Mouse (Mus musculus) heart, embryonic 15.5 days (tissue): ENCODE results near the gene Gm7971. TPM values are rescaled to one million over a fixed set of nuclear protein-coding genes. Genes with fewer than 3 reads are reported as not detected.
"Not testable (repeated sequence)": the region's sequence is repeated elsewhere in the genome, so short reads cannot be mapped to it uniquely, and the experiment has no call there.

Source experiments
- ATAC-seq: fragments of 200-750 bp; cut with Nextera tagmentation; replicated peaks from 2 replicates; pipeline ENCODE4 v1.8.0; 2017; ENCODE audit warnings: low read depth, moderate TSS enrichment; ENCODE audit not compliant: insufficient number of reproducible peaks, insufficient read depth, low FRiP score
- H3K27ac ChIP-seq: fragments of 300-500 bp; sonication (generic); 2 replicates; pipeline ENCODE4 v1.5.1; 2015; ENCODE audit warnings: mild to moderate bottlenecking, inconsistent platforms
- H3K27me3 ChIP-seq: fragments of 300-500 bp; sonication (generic); 2 replicates; pipeline ENCODE4 v1.6.1; 2015; ENCODE audit warnings: inconsistent platforms
- H3K36me3 ChIP-seq: fragments of 300-500 bp; sonication (generic); 2 replicates; pipeline ENCODE4 v1.6.1; 2015; ENCODE audit warnings: mild to moderate bottlenecking, inconsistent platforms
- H3K4me1 ChIP-seq: fragments of 300-500 bp; sonication (generic); replicated peaks from 2 replicates; pipeline ENCODE4 v1.6.1; 2015; ENCODE audit warnings: inconsistent platforms
- H3K4me2 ChIP-seq: fragments of 300-500 bp; sonication (generic); 2 replicates; pipeline ENCODE4 v1.6.1; 2015; ENCODE audit warnings: inconsistent platforms, mild to moderate bottlenecking, moderate library complexity
- H3K4me3 ChIP-seq: fragments of 300-500 bp; sonication (generic); 2 replicates; pipeline ENCODE4 v1.5.1; 2015; ENCODE audit warnings: mild to moderate bottlenecking, inconsistent platforms
- H3K9ac ChIP-seq: fragments of 300-500 bp; sonication (generic); 2 replicates; pipeline ENCODE4 v1.6.1; 2015; ENCODE audit warnings: mild to moderate bottlenecking, inconsistent platforms
- H3K9me3 ChIP-seq: fragments of 300-500 bp; sonication (generic); replicated peaks from 2 replicates; pipeline ENCODE4 v1.6.1; 2016; ENCODE audit warnings: inconsistent platforms
- WGBS: fragments of 180-500 bp; shearing (Covaris S2); methylation state at CpG from one replicate; pipeline ENCODE4 v1.1.7; 2015; ENCODE audit warnings: mixed read lengths; 5-methylcytosine and 5-hydroxymethylcytosine counted together
- polyA plus RNA-seq: library from polyadenylated mRNA; unstranded; fragments of >200 nt; fragmentation: Nextera tagmentation; extraction: Ambion mirVana; gene quantifications from 2 replicates; pipeline ENCODE4 v1.2.1, GENCODE M21; 2015

Gene Gm7971
- not detected in 2 replicates for polyA plus RNA-seq

- not testable (repeated sequence) for H3K27me3 ChIP-seq, H3K4me3 ChIP-seq, H3K36me3 ChIP-seq, H3K4me1 ChIP-seq, H3K27ac ChIP-seq, ATAC-seq, H3K9ac ChIP-seq, H3K4me2 ChIP-seq, H3K9me3 ChIP-seq
- WGBS: no CpG with 5 or more reads among the region's 1 CpGs
Measured at GRCm38 (mm10) chr5:95594775-95595174, at the start of gene Gm7971. Gene Gm7971, minus strand, starts transcription at chr5:95594875.

Other genes starting within 250 kb of the Gm7971 start
- not detected in 2 replicates for gene D5Ertd577e, start 138.1 kb downstream of the Gm7971 start, polyA plus RNA-seq
- not detected in 2 replicates for gene Gm3286, start 84.1 kb downstream of the Gm7971 start, polyA plus RNA-seq
- gene Gm7978, start 141.3 kb upstream of the Gm7971 start, polyA plus RNA-seq: not detected in 2 replicates
- gene Gm7982, start 147.1 kb upstream of the Gm7971 start, polyA plus RNA-seq: not detected in 2 replicates
- not detected in 2 replicates for gene E330014E10Rik, start 181.1 kb upstream of the Gm7971 start, polyA plus RNA-seq